Mouse (Mus musculus): Measurements from ENCODE around the gene Gm5901. TPM values are rescaled to one million over a fixed set of nuclear protein-coding genes. Genes with fewer than 3 reads are reported as not detected.

Gm5901 gene
- polyA plus RNA-seq, 1 experiment from 2014 or later, result not detected

DNA sequence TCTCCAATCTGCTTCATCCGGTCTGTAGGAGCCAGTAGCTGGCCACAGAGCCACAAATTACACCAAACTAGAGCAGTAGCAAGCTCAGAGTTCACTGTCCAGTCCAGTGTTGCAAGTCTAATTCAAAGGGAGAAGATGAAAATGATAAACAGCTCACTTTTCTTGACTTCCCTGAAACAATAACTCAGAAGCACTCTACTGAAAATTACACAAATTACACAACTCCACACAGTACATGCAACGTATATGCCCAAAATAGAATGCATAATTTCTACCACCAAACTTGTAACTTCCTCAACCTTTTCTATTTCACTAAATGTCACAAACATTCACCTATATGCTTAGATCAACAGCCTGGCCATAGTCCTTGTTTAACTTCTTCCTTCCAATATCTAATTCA is 15.4 kb downstream of the Gm5901 start:
- H3K4me3 ChIP-seq (ENCODE audit: control insufficient read depth in 1 of 2, insufficient read depth in 1 of 2, low read depth in 1 of 2, low read length in 2 of 2), result no peak overlapping the region
- no peak overlapping the region for H3K4me2 ChIP-seq (ENCODE audit: low read length)
- no peak overlapping the region for H3K27ac ChIP-seq (replicated peaks in 1 of 2; ENCODE audit: control insufficient read depth in 1 of 2, insufficient read depth in 1 of 2, low read depth in 2 of 2, low read length in 2 of 2)
- H3K36me3 ChIP-seq (ENCODE audit: control insufficient read depth, insufficient read depth, low read length), result peaks cover 60% of the 10 kb centered on the region
- no peaks in the 10 kb centered on the region for H3K9me3 ChIP-seq (ENCODE audit: control insufficient read depth, low read length)
- no peak for ATAC-seq (ENCODE audit: insufficient number of reproducible peaks, insufficient read depth, low FRiP score, low read depth)
- WGBS, result 86% methylated on average over 2 of the region's 2 CpGs
- H3K9ac ChIP-seq (ENCODE audit: low read length), result no peak overlapping the region
- H3K27me3 ChIP-seq (ENCODE audit: control insufficient read depth, insufficient read depth, low read length), result no peaks in the 10 kb centered on the region
- no peaks in the 10 kb centered on the region for H3K4me1 ChIP-seq (ENCODE audit: control insufficient read depth in 2 of 2, insufficient read depth in 2 of 2, low read length in 2 of 2)

- no peak overlapping the region for H3K9ac ChIP-seq (ENCODE audit: low read length)
- no peak overlapping the region for H3K27ac ChIP-seq (replicated peaks in 1 of 2; ENCODE audit: control insufficient read depth in 1 of 2, insufficient read depth in 1 of 2, low read depth in 2 of 2, low read length in 2 of 2)
- no peak overlapping the region for H3K4me3 ChIP-seq (ENCODE audit: control insufficient read depth in 1 of 2, insufficient read depth in 1 of 2, low read depth in 1 of 2, low read length in 2 of 2)
- H3K4me2 ChIP-seq (ENCODE audit: low read length), result no peak overlapping the region
- WGBS, result 83% methylated on average over 1 of the region's 1 CpGs
- ATAC-seq (ENCODE audit: insufficient number of reproducible peaks, insufficient read depth, low FRiP score, low read depth), result no peak
- peaks cover 24% of the 10 kb centered on the region for H3K36me3 ChIP-seq (ENCODE audit: control insufficient read depth, insufficient read depth, low read length)
- H3K4me1 ChIP-seq (ENCODE audit: control insufficient read depth in 2 of 2, insufficient read depth in 2 of 2, low read length in 2 of 2), result peaks cover 0 to 12% of the 10 kb centered on the region in 2 experiments; a peak in 3 of 4 replicates
- no peaks in the 10 kb centered on the region for H3K9me3 ChIP-seq (ENCODE audit: control insufficient read depth, low read length)
- no peaks in the 10 kb centered on the region for H3K27me3 ChIP-seq (ENCODE audit: control insufficient read depth, insufficient read depth, low read length)
These were observed 19.8 kb downstream of the Gm5901 start for GRCm38 (mm10) chr7:105394606-105395005.

GRCm38 (mm10) chr7:105395131-105395820 is 20.4 kb downstream of the Gm5901 start:
- Histone ChIP-seq H3K27ac (replicated peaks in 1 of 2; ENCODE audit: control insufficient read depth in 1 of 2, insufficient read depth in 1 of 2, low read depth in 2 of 2, low read length in 2 of 2) (no peak overlapping the region), H3K27me3 (ENCODE audit: control insufficient read depth, insufficient read depth, low read length) (no peaks in the 10 kb centered on the region), H3K9me3 (ENCODE audit: control insufficient read depth, low read length) (no peaks in the 10 kb centered on the region), H3K9ac (ENCODE audit: low read length) (no peak overlapping the region), H3K4me3 (ENCODE audit: control insufficient read depth in 1 of 2, insufficient read depth in 1 of 2, low read depth in 1 of 2, low read length in 2 of 2) (no peak overlapping the region), H3K4me2 (ENCODE audit: low read length) (no peak overlapping the region), H3K36me3 (ENCODE audit: control insufficient read depth, insufficient read depth, low read length) (peaks cover 17% of the 10 kb centered on the region), H3K4me1 (ENCODE audit: control insufficient read depth in 2 of 2, insufficient read depth in 2 of 2, low read length in 2 of 2) (peaks cover 0 to 12% of the 10 kb centered on the region in 2 experiments; a peak in 3 of 4 replicates)
- no peak for ATAC-seq (ENCODE audit: insufficient number of reproducible peaks, insufficient read depth, low FRiP score, low read depth)

- no peaks in the 10 kb centered on the region for H3K9me3 ChIP-seq (ENCODE audit: control insufficient read depth, low read length)
- no peak overlapping the region for H3K9ac ChIP-seq (ENCODE audit: low read length)
- H3K4me3 ChIP-seq (ENCODE audit: control insufficient read depth in 1 of 2, insufficient read depth in 1 of 2, low read depth in 1 of 2, low read length in 2 of 2), result no peak overlapping the region
- no peaks in the 10 kb centered on the region for H3K27me3 ChIP-seq (ENCODE audit: control insufficient read depth, insufficient read depth, low read length)
- H3K4me1 ChIP-seq (ENCODE audit: control insufficient read depth in 2 of 2, insufficient read depth in 2 of 2, low read length in 2 of 2), result peaks cover 0 to 12% of the 10 kb centered on the region in 2 experiments; a peak in 3 of 4 replicates
- H3K27ac ChIP-seq (replicated peaks in 1 of 2; ENCODE audit: control insufficient read depth in 1 of 2, insufficient read depth in 1 of 2, low read depth in 2 of 2, low read length in 2 of 2), result no peak overlapping the region
- no peak for ATAC-seq (ENCODE audit: insufficient number of reproducible peaks, insufficient read depth, low FRiP score, low read depth)
- peaks cover 13% of the 10 kb centered on the region for H3K36me3 ChIP-seq (ENCODE audit: control insufficient read depth, insufficient read depth, low read length)
- no peak overlapping the region for H3K4me2 ChIP-seq (ENCODE audit: low read length)
These were observed 21.3 kb downstream of the Gm5901 start for GRCm38 (mm10) chr7:105396126-105396525.

DNA sequence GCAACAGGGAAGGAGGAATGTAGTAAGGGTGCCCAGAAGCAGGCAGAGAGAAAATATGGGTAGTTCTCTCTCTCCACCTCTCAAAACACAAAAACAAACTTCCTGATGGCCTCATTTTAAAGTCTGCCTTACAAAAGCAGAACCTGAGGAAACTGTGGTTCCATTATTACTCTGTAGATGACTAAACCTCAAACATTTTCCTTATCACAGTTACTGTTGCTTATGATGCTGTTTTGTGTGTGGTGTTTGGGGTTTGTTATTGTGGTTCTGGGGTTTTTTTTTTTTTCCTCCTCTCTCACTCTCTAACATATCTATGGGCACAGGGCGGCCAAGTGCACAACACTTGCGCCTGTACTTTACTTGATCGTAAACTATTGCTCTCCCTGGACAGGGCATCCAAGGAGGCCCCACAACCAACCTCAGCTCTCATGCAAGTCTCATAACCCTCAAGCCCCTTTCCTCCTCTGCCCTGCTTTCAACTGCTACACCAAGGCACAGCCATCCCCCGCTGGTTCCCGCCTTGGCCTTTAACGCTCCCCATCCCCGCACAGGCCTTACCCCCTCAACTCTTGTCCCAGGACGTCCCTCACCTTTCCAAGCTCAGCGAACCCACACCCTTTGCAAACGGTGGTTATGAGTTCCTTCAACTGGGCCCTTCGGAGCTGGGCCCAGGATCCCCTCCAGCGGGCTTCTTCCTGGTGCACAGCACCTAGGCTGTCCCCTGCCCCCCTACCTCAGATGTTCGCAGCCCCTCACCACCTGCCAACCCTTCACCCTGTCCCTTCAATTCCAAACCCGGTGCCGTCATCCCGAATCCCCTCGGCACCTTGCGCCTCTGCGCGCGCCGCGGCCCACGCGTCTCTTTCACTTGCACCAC is 24.5 kb downstream of the Gm5901 start:
- 2% methylated on average over 25 of the region's 25 CpGs for WGBS
- peak overlapping the region; percentile 30 to 63; a peak in 3 of 4 replicates for H3K27ac ChIP-seq (replicated peaks in 1 of 2; ENCODE audit: control insufficient read depth in 1 of 2, insufficient read depth in 1 of 2, low read depth in 2 of 2, low read length in 2 of 2)
- peaks cover 6% of the 10 kb centered on the region; the same call in 1 of the 2 replicates for H3K36me3 ChIP-seq (ENCODE audit: control insufficient read depth, insufficient read depth, low read length)
- peaks cover 0 to 12% of the 10 kb centered on the region in 2 experiments; a peak in 3 of 4 replicates for H3K4me1 ChIP-seq (ENCODE audit: control insufficient read depth in 2 of 2, insufficient read depth in 2 of 2, low read length in 2 of 2)
- peak overlapping the region; percentile 88 for H3K9ac ChIP-seq (ENCODE audit: low read length)
- no peaks in the 10 kb centered on the region for H3K9me3 ChIP-seq (ENCODE audit: control insufficient read depth, low read length)
- H3K27me3 ChIP-seq (ENCODE audit: control insufficient read depth, insufficient read depth, low read length), result no peaks in the 10 kb centered on the region
- H3K4me2 ChIP-seq (ENCODE audit: low read length), result peak overlapping the region; percentile 83
- ATAC-seq (ENCODE audit: insufficient number of reproducible peaks, insufficient read depth, low FRiP score, low read depth), result 0 out of 2 replicates have a peak, but pooled peaks have one; percentile 0
- H3K4me3 ChIP-seq (ENCODE audit: control insufficient read depth in 1 of 2, insufficient read depth in 1 of 2, low read depth in 1 of 2, low read length in 2 of 2), result peak overlapping the region; percentile 67 to 75

GRCm38 (mm10) chr7:105399935-105400624 is 25.2 kb downstream of the Gm5901 start, which contains the start of gene Fam160a2:
Fam160a2 (minus strand) TSS chr7:105400054.
- peaks cover 6% of the 10 kb centered on the region; the same call in 1 of the 2 replicates for H3K36me3 ChIP-seq (ENCODE audit: control insufficient read depth, insufficient read depth, low read length)
- peak within 1 kb of the TSS; percentile 67 to 75 for H3K4me3 ChIP-seq (ENCODE audit: control insufficient read depth in 1 of 2, insufficient read depth in 1 of 2, low read depth in 1 of 2, low read length in 2 of 2)
- H3K27me3 ChIP-seq (ENCODE audit: control insufficient read depth, insufficient read depth, low read length), result no peaks in the 10 kb centered on the region
- H3K27ac ChIP-seq (replicated peaks in 1 of 2; ENCODE audit: control insufficient read depth in 1 of 2, insufficient read depth in 1 of 2, low read depth in 2 of 2, low read length in 2 of 2), result peak within 1 kb of the TSS; percentile 90 to 91
- no peaks in the 10 kb centered on the region for H3K9me3 ChIP-seq (ENCODE audit: control insufficient read depth, low read length)
- peak; percentile 99 for ATAC-seq (ENCODE audit: insufficient number of reproducible peaks, insufficient read depth, low FRiP score, low read depth)
- peak within 1 kb of the TSS; percentile 83 for H3K4me2 ChIP-seq (ENCODE audit: low read length)
- H3K9ac ChIP-seq (ENCODE audit: low read length), result peak within 1 kb of the TSS; percentile 88
- H3K4me1 ChIP-seq (ENCODE audit: control insufficient read depth in 2 of 2, insufficient read depth in 2 of 2, low read length in 2 of 2), result peaks cover 0 to 12% of the 10 kb centered on the region in 2 experiments; a peak in 3 of 4 replicates
- under 1% methylated on average over 47 of the region's 55 CpGs for WGBS

DNA sequence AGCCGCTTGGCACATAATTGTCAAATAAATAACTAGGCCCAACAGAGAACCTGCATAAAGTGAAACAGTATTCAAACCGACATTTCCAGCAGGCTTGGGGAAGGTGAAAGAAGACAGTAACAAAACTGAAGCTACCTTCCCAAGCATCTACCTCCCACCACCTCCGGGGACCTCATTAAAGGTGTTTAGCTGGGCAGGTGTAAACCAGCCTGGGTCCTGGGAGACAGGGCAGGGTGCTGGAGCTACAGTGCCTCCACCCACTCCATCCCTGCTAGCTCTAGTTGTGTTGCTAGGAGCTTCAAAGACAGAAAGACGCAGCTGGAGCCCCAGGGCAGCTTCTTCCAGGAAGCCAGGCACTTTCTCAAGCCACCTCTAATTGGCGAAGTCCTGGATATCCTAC is 29.4 kb downstream of the Gm5901 start, which contains the start of gene Cnga4:
Gene Cnga4 (plus strand): TSS at position 301 of the 400 bp plus-strand sequence.
- H3K27me3 ChIP-seq (ENCODE audit: control insufficient read depth, insufficient read depth, low read length), result no peaks in the 10 kb centered on the region
- H3K4me1 ChIP-seq (ENCODE audit: control insufficient read depth in 2 of 2, insufficient read depth in 2 of 2, low read length in 2 of 2), result peaks cover 0 to 2% of the 10 kb centered on the region in 2 experiments; a peak in 2 of 4 replicates
- H3K9ac ChIP-seq (ENCODE audit: low read length), result no peak within 1 kb of the TSS
- no peaks in the 10 kb centered on the region for H3K9me3 ChIP-seq (ENCODE audit: control insufficient read depth, low read length)
- H3K4me2 ChIP-seq (ENCODE audit: low read length), result no peak within 1 kb of the TSS
- no peak within 1 kb of the TSS for H3K27ac ChIP-seq (replicated peaks in 1 of 2; ENCODE audit: control insufficient read depth in 1 of 2, insufficient read depth in 1 of 2, low read depth in 2 of 2, low read length in 2 of 2)
- WGBS, result 67% methylated on average over 5 of the region's 5 CpGs
- no peaks in the 10 kb centered on the region for H3K36me3 ChIP-seq (ENCODE audit: control insufficient read depth, insufficient read depth, low read length)
- no peak for ATAC-seq (ENCODE audit: insufficient number of reproducible peaks, insufficient read depth, low FRiP score, low read depth)
- no peak within 1 kb of the TSS for H3K4me3 ChIP-seq (ENCODE audit: control insufficient read depth in 1 of 2, insufficient read depth in 1 of 2, low read depth in 1 of 2, low read length in 2 of 2)
